In genomic region chr19:6058966-6059365, GRCm38 (mm10) we compare ENCODE assay signal across 9 mouse cellular contexts. TPM values are rescaled to one million over a fixed set of nuclear protein-coding genes. Genes with fewer than 3 reads are reported as not detected.
DNase-seq lines count a peak whose midpoint lies in the region; ATAC-seq and TF ChIP-seq lines count a peak whose summit lies in the region.
"Had no signal": no experiment of that assay in that cellular context is flagged by ENCODE, and none has a peak within 500 bp of the region (broad histone marks: within the 10 kb centered on the region; RNA-seq: fewer than 3 reads in every experiment).

No protein-coding gene starts in this region.

- 0 out of 2 replicates have a peak overlapping the region, but pooled peaks have one; percentile 85 for H3K27ac ChIP-seq in kidney, embryonic 15.5 days
- H3K27ac ChIP-seq in embryonic facial prominence, embryonic 13.5 days: no peak overlapping the region
- peak overlapping the region; percentile 32; the same call in 1 of the 2 replicates for H3K27ac ChIP-seq in intestine, embryonic 15.5 days

- intact Hi-C loops in left cerebral cortex, postnatal 36 days (cut with DNase I): no loop called here

- peak overlapping the region; percentile 95 for H3K4me3 ChIP-seq in kidney, embryonic 15.5 days (replicated peaks)
- H3K4me3 ChIP-seq in embryonic facial prominence, embryonic 13.5 days: peak overlapping the region; percentile 86
- peak overlapping the region; percentile 67 for H3K4me3 ChIP-seq in intestine, embryonic 15.5 days (replicated peaks)
- peak overlapping the region; percentile 96 for H3K4me3 ChIP-seq in myocyte

- TF ChIP-seq POLR2A in myocyte (IDR thresholded peaks at IDR 0.05; ENCODE audit: insufficient read length, low read depth): no peak

- H3K4me2 ChIP-seq in kidney, embryonic 15.5 days: peak overlapping the region; percentile 78
- peak overlapping the region; percentile 84 for H3K4me2 ChIP-seq in embryonic facial prominence, embryonic 13.5 days
- H3K4me2 ChIP-seq in intestine, embryonic 15.5 days (replicated peaks): peak overlapping the region; percentile 70
- peak overlapping the region; percentile 98 for H3K4me2 ChIP-seq in myocyte (ENCODE audit: low read depth)

- no peaks in the 10 kb centered on the region for H3K27me3 ChIP-seq in kidney, embryonic 15.5 days
- no peaks in the 10 kb centered on the region for H3K27me3 ChIP-seq in embryonic facial prominence, embryonic 13.5 days
- H3K27me3 ChIP-seq in intestine, embryonic 15.5 days (replicated peaks): no peaks in the 10 kb centered on the region
- H3K27me3 ChIP-seq in myocyte (ENCODE audit: control insufficient read depth, insufficient read depth, insufficient read length): no peaks in the 10 kb centered on the region

- peaks cover 65% of the 10 kb centered on the region for H3K79me2 ChIP-seq in myocyte (ENCODE audit: control insufficient read depth, insufficient read depth)

- H3ac ChIP-seq in myocyte (ENCODE audit: control insufficient read depth, insufficient read length): no peak overlapping the region

- DNase-seq in kidney, postnatal 4 days: no peak
- no peak for DNase-seq in layer of hippocampus, adult 11-12 months (ENCODE audit: low spot score)
- DNase-seq in left cerebral cortex, postnatal 36 days (ENCODE audit: low spot score in 2 of 2): no peak
- DNase-seq in gastrocnemius, adult 18-20 months (ENCODE audit: low spot score): no peak
- DNase-seq: left cerebral cortex, postnatal 4 days had no signal

- WGBS in kidney, embryonic 15.5 days: 81% methylated on average over 5 of the region's 5 CpGs
- 81% methylated on average over 5 of the region's 5 CpGs for WGBS in embryonic facial prominence, embryonic 13.5 days
- whole genome bisulfite sequencing in intestine, embryonic 15.5 days: 67% methylated on average over 5 of the region's 5 CpGs

- ATAC-seq in kidney, embryonic 15.5 days (replicated peaks; ENCODE audit: low FRiP score): no peak
- ATAC-seq in embryonic facial prominence, embryonic 13.5 days (ENCODE audit: insufficient number of reproducible peaks, insufficient read depth, low FRiP score, low TSS enrichment, low read depth): no peak
- ATAC-seq in intestine, embryonic 15.5 days: no peak

- peak overlapping the region; percentile 94; the same call in 1 of the 2 replicates for H3K9ac ChIP-seq in kidney, embryonic 15.5 days
- peak overlapping the region; percentile 97 for H3K9ac ChIP-seq in embryonic facial prominence, embryonic 13.5 days
- peak overlapping the region; percentile 77; the same call in 1 of the 2 replicates for H3K9ac ChIP-seq in intestine, embryonic 15.5 days

- H3K4me1 ChIP-seq in kidney, embryonic 15.5 days: peaks cover 46% of the 10 kb centered on the region
- peaks cover 34% of the 10 kb centered on the region for H3K4me1 ChIP-seq in embryonic facial prominence, embryonic 13.5 days
- H3K4me1 ChIP-seq in intestine, embryonic 15.5 days (replicated peaks): peaks cover 20% of the 10 kb centered on the region

- no peaks in the 10 kb centered on the region for H3K9me3 ChIP-seq in kidney, embryonic 15.5 days (replicated peaks)
- no peaks in the 10 kb centered on the region for H3K9me3 ChIP-seq in embryonic facial prominence, embryonic 13.5 days
- H3K9me3 ChIP-seq in intestine, embryonic 15.5 days: no peaks in the 10 kb centered on the region

- peaks cover 38% of the 10 kb centered on the region for H3K36me3 ChIP-seq in kidney, embryonic 15.5 days
- H3K36me3 ChIP-seq in embryonic facial prominence, embryonic 13.5 days: peaks cover 32% of the 10 kb centered on the region
- H3K36me3 ChIP-seq in intestine, embryonic 15.5 days: peaks cover 16% of the 10 kb centered on the region; the same call in 1 of the 2 replicates
- peaks cover 18% of the 10 kb centered on the region for H3K36me3 ChIP-seq in myocyte (ENCODE audit: control insufficient read depth, insufficient read depth)

TF ChIP-seq in myocyte, 11 proteins besides CTCF, POLR2A, EP300 and RAD21:
- TF ChIP-seq POLR2AphosphoS2 (IDR thresholded peaks at IDR 0.05; ENCODE audit: insufficient read length, low read depth): no peak
- TF ChIP-seq REST (IDR thresholded peaks at IDR 0.05; ENCODE audit: insufficient read depth, insufficient read length): no peak
- TF ChIP-seq E2F4 (IDR thresholded peaks at IDR 0.05; ENCODE audit: insufficient read depth): no peak
- TF ChIP-seq MYOG (IDR thresholded peaks at IDR 0.05; ENCODE audit: control insufficient read depth in 1 of 3, insufficient read depth in 1 of 3, insufficient read length in 2 of 3, low read depth in 2 of 3): no peak
- TF ChIP-seq SRF (IDR thresholded peaks at IDR 0.05; ENCODE audit: control insufficient read depth, insufficient read length, low read depth): no peak
- TF ChIP-seq MYOD1 (IDR thresholded peaks at IDR 0.05; ENCODE audit: control insufficient read depth in 1 of 3, insufficient read length in 2 of 3, low read depth in 2 of 3): no peak
- no peak for TF ChIP-seq MAX (IDR thresholded peaks at IDR 0.05; ENCODE audit: low read depth)
- TF ChIP-seq CEBPB (IDR thresholded peaks at IDR 0.05; ENCODE audit: insufficient read depth, poor library complexity, severe bottlenecking): no peak
- TF ChIP-seq USF1 (IDR thresholded peaks at IDR 0.05; ENCODE audit: low read depth): no peak
- no peak for TF ChIP-seq TCF3 (IDR thresholded peaks at IDR 0.05; ENCODE audit: insufficient read length, low read depth)
TF ChIP-seq in myocyte: peak in this region for 0.

RNA-seq across cellular contexts. Expression of gene Fau, which starts 1.3 kb away (rescaled TPM):
- 741 and 838 TPM in 2 replicates for polyA plus RNA-seq in kidney, embryonic 15.5 days (2015; fragmentation: Nextera tagmentation; extraction: Ambion mirVana)
- 714 and 858 TPM in 2 replicates for polyA plus RNA-seq in embryonic facial prominence, embryonic 13.5 days (2015; fragmentation: Nextera tagmentation; extraction: Ambion mirVana)
- 876 and 881 TPM in 2 replicates for polyA plus RNA-seq in intestine, embryonic 15.5 days (2015; fragmentation: Nextera tagmentation; extraction: Ambion mirVana)
- 2,772 TPM for polyA plus RNA-seq in myocyte (2012; fragmentation: generic; extraction: Trizol)
- total RNA-seq in left cerebral cortex, postnatal 36 days (2021): 100 to 1,000 TPM; 637 to 694 TPM
- 100 to 1,000 TPM; 425 to 500 TPM for total RNA-seq in gastrocnemius, adult 18-20 months (2021)

RNA-seq across cellular contexts. Expression of gene Mrpl49, which starts 1.4 kb away (rescaled TPM):
- 77.9 and 81.6 TPM in 2 replicates for polyA plus RNA-seq in kidney, embryonic 15.5 days (2015; fragmentation: Nextera tagmentation; extraction: Ambion mirVana)
- 79.5 and 80.4 TPM in 2 replicates for polyA plus RNA-seq in embryonic facial prominence, embryonic 13.5 days (2015; fragmentation: Nextera tagmentation; extraction: Ambion mirVana)
- 72.7 and 78.4 TPM in 2 replicates for polyA plus RNA-seq in intestine, embryonic 15.5 days (2015; fragmentation: Nextera tagmentation; extraction: Ambion mirVana)
- 43.0 TPM for polyA plus RNA-seq in myocyte (2012; fragmentation: generic; extraction: Trizol)
- total RNA-seq in left cerebral cortex, postnatal 36 days (2021): 10 to 100 TPM; 40.5 to 45.1 TPM
- total RNA-seq in gastrocnemius, adult 18-20 months (2021): 10 to 100 TPM; 27.5 to 29.3 TPM

RNA-seq across cellular contexts. Expression of gene Znhit2, which starts 2.0 kb away (rescaled TPM):
- polyA plus RNA-seq in kidney, embryonic 15.5 days (2015; fragmentation: Nextera tagmentation; extraction: Ambion mirVana): 33.0 and 33.2 TPM in 2 replicates
- 33.2 TPM in 2 replicates for polyA plus RNA-seq in embryonic facial prominence, embryonic 13.5 days (2015; fragmentation: Nextera tagmentation; extraction: Ambion mirVana)
- polyA plus RNA-seq in intestine, embryonic 15.5 days (2015; fragmentation: Nextera tagmentation; extraction: Ambion mirVana): 30.1 and 31.9 TPM in 2 replicates
- 44.3 TPM for polyA plus RNA-seq in myocyte (2012; fragmentation: generic; extraction: Trizol)
- 10 to 100 TPM; 35.5 to 40.7 TPM for total RNA-seq in left cerebral cortex, postnatal 36 days (2021)
- 10 to 100 TPM in 1 of 2 experiments, 1 to 10 TPM in 1; 9.5 to 10.2 TPM for total RNA-seq in gastrocnemius, adult 18-20 months (2021)

RNA-seq across cellular contexts. Expression of gene Tm7sf2, which starts 9.2 kb away (rescaled TPM):
- 23.6 and 24.9 TPM in 2 replicates for polyA plus RNA-seq in kidney, embryonic 15.5 days (2015; fragmentation: Nextera tagmentation; extraction: Ambion mirVana)
- 21.7 and 22.0 TPM in 2 replicates for polyA plus RNA-seq in embryonic facial prominence, embryonic 13.5 days (2015; fragmentation: Nextera tagmentation; extraction: Ambion mirVana)
- 34.8 and 34.9 TPM in 2 replicates for polyA plus RNA-seq in intestine, embryonic 15.5 days (2015; fragmentation: Nextera tagmentation; extraction: Ambion mirVana)
- 37.1 TPM for polyA plus RNA-seq in myocyte (2012; fragmentation: generic; extraction: Trizol)
- total RNA-seq in left cerebral cortex, postnatal 36 days (2021): 10 to 100 TPM; 28.2 to 29.1 TPM
- total RNA-seq in gastrocnemius, adult 18-20 months (2021): 1 to 10 TPM; 5.9 to 6.2 TPM

RNA-seq across cellular contexts. Expression of gene Syvn1, which starts 12.6 kb away (rescaled TPM):
- polyA plus RNA-seq in kidney, embryonic 15.5 days (2015; fragmentation: Nextera tagmentation; extraction: Ambion mirVana): 35.6 and 38.5 TPM in 2 replicates
- polyA plus RNA-seq in embryonic facial prominence, embryonic 13.5 days (2015; fragmentation: Nextera tagmentation; extraction: Ambion mirVana): 28.3 and 28.4 TPM in 2 replicates
- 24.2 and 27.4 TPM in 2 replicates for polyA plus RNA-seq in intestine, embryonic 15.5 days (2015; fragmentation: Nextera tagmentation; extraction: Ambion mirVana)
- 24.3 TPM for polyA plus RNA-seq in myocyte (2012; fragmentation: generic; extraction: Trizol)
- 10 to 100 TPM; 40.8 to 51.8 TPM for total RNA-seq in left cerebral cortex, postnatal 36 days (2021)
- 10 to 100 TPM; 18.4 to 20.5 TPM for total RNA-seq in gastrocnemius, adult 18-20 months (2021)
